Mouse (Mus musculus) ES-Bruce4 (cell line): ENCODE measurements around the gene St7l.

Experiments
- CTCF ChIP-seq: IDR thresholded peaks from one replicate; pipeline ENCODE4 v1.8.1; 2011; ENCODE audit warnings: low read depth, low read length
- EP300 ChIP-seq: IDR thresholded peaks from 2 replicates; pipeline ENCODE4 v1.6.1; 2011; ENCODE audit warnings: low read depth, low read length; ENCODE audit not compliant: insufficient read depth
- POLR2A ChIP-seq: IDR thresholded peaks from one replicate; pipeline ENCODE4 v1.8.1; 2011; ENCODE audit warnings: low read length; ENCODE audit not compliant: insufficient read depth

- no peak for TF ChIP-seq CTCF
- no peak for TF ChIP-seq POLR2A
- TF ChIP-seq EP300: no peak
Measured at GRCm38 (mm10) chr3:104817481-104817990, 46.3 kb upstream of the St7l start.
